Mouse (Mus musculus) colon, adult 2 months (tissue): ENCODE data around the gene Ptchd1. TPM values are rescaled to one million over a fixed set of nuclear protein-coding genes. Genes with fewer than 3 reads are reported as not detected.

ENCODE experiments used
- polyA plus RNA-seq: library from polyadenylated mRNA; depleted of rRNA; stranded (reverse); fragments of >200 nt; gene quantifications from 2 replicates; pipeline ENCODE4 v1.2.3, GENCODE M21; 2012; rRNA removed

Gene Ptchd1
- polyA plus RNA-seq, result 0.15 and 0.37 TPM in 2 replicates

GRCm38 (mm10) chrX:155623701-155624281 is at the start of gene Ptchd1:
TSS of gene Ptchd1 (minus strand) at chrX:155623814.

GRCm38 (mm10) chrX:155624341-155624841 is 777 bp upstream of the Ptchd1 start, which contains the start of gene Gm15155:
TSS of gene Gm15155 (plus strand) at chrX:155624741.

Other genes starting within 250 kb of the Ptchd1 start
- gene Gm15155, start 927 bp upstream of the Ptchd1 start, polyA plus RNA-seq, result not detected in 2 replicates